Mouse (Mus musculus): ENCODE results near the gene Ap1s1. TPM values are rescaled to one million over a fixed set of nuclear protein-coding genes. Genes with fewer than 3 reads are reported as not detected.

Gene Ap1s1
- total and polyA plus RNA-seq, 3 experiments = 154 to 218 (median 211) TPM

GRCm38 (mm10) chr5:137039453-137039852, 6.5 kb downstream of the Ap1s1 start:
- TF ChIP-seq TAL1 (IDR thresholded peaks at IDR 0.05; ENCODE audit: low read length) = no peak
- no peak for TF ChIP-seq MAFK (IDR thresholded peaks at IDR 0.05; ENCODE audit: borderline replicate concordance, low read depth, low read length)
- TF ChIP-seq ZMIZ1 (IDR thresholded peaks at IDR 0.05; ENCODE audit: low read depth, low read length) = no peak
- no peak for TF ChIP-seq POLR2A (IDR thresholded peaks at IDR 0.05; ENCODE audit: control insufficient read depth in 1 of 2, insufficient read depth in 1 of 2, low read depth in 1 of 2, low read length in 2 of 2, poor library complexity in 1 of 2)
- no peak for TF ChIP-seq JUND (IDR thresholded peaks at IDR 0.05; ENCODE audit: low read depth, low read length)
- no peak for TF ChIP-seq RAD21 (IDR thresholded peaks at IDR 0.05; ENCODE audit: low read depth, low read length)
- TF ChIP-seq USF1 (IDR thresholded peaks at IDR 0.05; ENCODE audit: low read depth, low read length) = no peak
- TF ChIP-seq CTCF (IDR thresholded peaks at IDR 0.05 in 2 of 3, conservative IDR thresholded peaks at IDR 0.05 in 1 of 3; ENCODE audit: control insufficient read depth in 1 of 3, insufficient read depth in 1 of 3, low read depth in 2 of 3, low read length in 3 of 3, poor library complexity in 1 of 3, severe bottlenecking in 1 of 3) = no peak
- TF ChIP-seq MXI1 (IDR thresholded peaks at IDR 0.05; ENCODE audit: low read depth, low read length) = no peak
- no peak for TF ChIP-seq NRF1 (IDR thresholded peaks at IDR 0.05; ENCODE audit: insufficient read depth, low read depth, low read length, poor library complexity, severe bottlenecking)
- no peak for TF ChIP-seq ZC3H11A (IDR thresholded peaks at IDR 0.05; ENCODE audit: low read depth, low read length)
- no peak for TF ChIP-seq E2F4 (IDR thresholded peaks at IDR 0.05; ENCODE audit: borderline replicate concordance, low read depth, low read length)
- TF ChIP-seq CHD2 (IDR thresholded peaks at IDR 0.05; ENCODE audit: low read length) = no peak
- no peak for TF ChIP-seq GABPA (IDR thresholded peaks at IDR 0.05; ENCODE audit: low read depth, low read length)
- Histone ChIP-seq H3K4me1 (ENCODE audit: control insufficient read depth in 1 of 2, insufficient read depth in 2 of 2, low read length in 2 of 2) (no peaks in the 10 kb centered on the region), H3K9me3 (replicated peaks; ENCODE audit: insufficient read depth, low read length) (no peaks in the 10 kb centered on the region), H3K9ac (ENCODE audit: control insufficient read depth, low read depth, low read length, poor library complexity, severe bottlenecking) (no peak overlapping the region), H3K79me2 (ENCODE audit: control insufficient read depth, insufficient read depth, low read length, poor library complexity) (peaks cover 2% of the 10 kb centered on the region; the same call in 1 of the 2 replicates), H3K4me3 (ENCODE audit: control insufficient read depth in 1 of 2, insufficient read depth in 1 of 2, low read depth in 2 of 2, low read length in 2 of 2) (no peak overlapping the region), H3K36me3 (ENCODE audit: control insufficient read depth in 1 of 2, insufficient read depth in 2 of 2, low read length in 2 of 2) (peaks cover 0 to 2% of the 10 kb centered on the region in 2 experiments; a peak in 1 of 4 replicates), H3K27me3 (ENCODE audit: control insufficient read depth in 1 of 2, insufficient read depth in 2 of 2, low read length in 2 of 2) (no peaks in the 10 kb centered on the region), H3K27ac (ENCODE audit: control insufficient read depth, low read depth, low read length) (no peak overlapping the region)
- DNase-seq (ENCODE audit: low read depth, low spot score) = no peak

GRCm38 (mm10) chr5:137036211-137036610, 9.7 kb downstream of the Ap1s1 start:
- H3K27me3 ChIP-seq (ENCODE audit: control insufficient read depth in 1 of 2, insufficient read depth in 2 of 2, low read length in 2 of 2) = no peaks in the 10 kb centered on the region
- peaks cover 0 to 2% of the 10 kb centered on the region in 2 experiments; a peak in 2 of 4 replicates for H3K36me3 ChIP-seq (ENCODE audit: control insufficient read depth in 1 of 2, insufficient read depth in 2 of 2, low read length in 2 of 2)
- peaks cover 3 to 5% of the 10 kb centered on the region in 2 experiments; a peak in 2 of 4 replicates for H3K4me1 ChIP-seq (ENCODE audit: control insufficient read depth in 1 of 2, insufficient read depth in 2 of 2, low read length in 2 of 2)
- DNase-seq (ENCODE audit: low read depth, low spot score) = no peak
- H3K9me3 ChIP-seq (replicated peaks; ENCODE audit: insufficient read depth, low read length) = no peaks in the 10 kb centered on the region
- no peak overlapping the region for H3K9ac ChIP-seq (ENCODE audit: control insufficient read depth, low read depth, low read length, poor library complexity, severe bottlenecking)
- TF ChIP-seq MYC (IDR thresholded peaks at IDR 0.05; ENCODE audit: low read depth, low read length) (no peak), GABPA (IDR thresholded peaks at IDR 0.05; ENCODE audit: low read depth, low read length) (no peak), USF1 (IDR thresholded peaks at IDR 0.05; ENCODE audit: low read depth, low read length) (no peak)
- no peaks in the 10 kb centered on the region; the same call in 1 of the 2 replicates for H3K79me2 ChIP-seq (ENCODE audit: control insufficient read depth, insufficient read depth, low read length, poor library complexity)
- no peak overlapping the region for H3K4me3 ChIP-seq (ENCODE audit: control insufficient read depth in 1 of 2, insufficient read depth in 1 of 2, low read depth in 2 of 2, low read length in 2 of 2)
- no peak overlapping the region for H3K27ac ChIP-seq (ENCODE audit: control insufficient read depth, low read depth, low read length)
